25 mouse cellular contexts compared by ENCODE assay signal in the genomic region with DNA sequence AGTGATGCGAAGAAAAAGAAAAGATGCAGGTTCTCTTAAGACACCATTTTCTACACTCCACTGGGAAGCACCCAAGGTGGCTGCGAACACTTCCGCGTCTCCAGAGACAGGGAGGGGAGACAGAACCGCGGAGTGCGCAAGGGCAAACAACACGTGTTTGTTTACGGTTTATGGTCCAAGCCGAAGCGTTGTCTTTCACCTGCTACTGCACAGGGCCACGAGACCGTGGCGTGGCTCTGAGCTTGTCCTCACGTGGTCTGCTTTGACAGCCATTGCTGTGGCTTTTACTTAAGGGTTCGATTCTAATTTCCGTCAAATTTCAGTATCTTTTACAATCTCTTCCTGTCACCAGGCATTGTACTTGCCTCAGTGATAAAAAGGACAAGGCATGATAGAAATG.
DNase-seq lines count a peak whose midpoint lies in the region; ATAC-seq and TF ChIP-seq lines count a peak whose summit lies in the region.
"Had no signal": no experiment of that assay in that cellular context is flagged by ENCODE, and none has a peak within 500 bp of the region (broad histone marks: within the 10 kb centered on the region; RNA-seq: fewer than 3 reads in every experiment).

No protein-coding gene starts in this region.

- no peak overlapping the region for H3K9ac ChIP-seq in forebrain, embryonic 13.5 days
- no peak overlapping the region for H3K9ac ChIP-seq in forebrain, postnatal 0 days
- H3K9ac ChIP-seq in midbrain, embryonic 11.5 days (ENCODE audit: low read length), result no peak overlapping the region
- H3K9ac ChIP-seq in forebrain, embryonic 16.5 days (replicated peaks; ENCODE audit: low read depth, low read length), result no peak overlapping the region
- no peak overlapping the region for H3K9ac ChIP-seq in midbrain, postnatal 0 days (replicated peaks; ENCODE audit: low read length, poor library complexity, severe bottlenecking)
- H3K9ac ChIP-seq: heart, embryonic 15.5 days; limb, embryonic 15.5 days; liver, embryonic 14.5 days; lung, embryonic 15.5 days; stomach, embryonic 15.5 days had no signal

- H3K9me3 ChIP-seq in forebrain, embryonic 13.5 days (replicated peaks), result no peaks in the 10 kb centered on the region
- H3K9me3 ChIP-seq in forebrain, postnatal 0 days (ENCODE audit: low read length), result no peaks in the 10 kb centered on the region
- no peaks in the 10 kb centered on the region for H3K9me3 ChIP-seq in midbrain, embryonic 11.5 days (ENCODE audit: control insufficient read depth, low read length)
- no peaks in the 10 kb centered on the region for H3K9me3 ChIP-seq in midbrain, embryonic 10.5 days (replicated peaks)
- no peaks in the 10 kb centered on the region for H3K9me3 ChIP-seq in forebrain, embryonic 16.5 days (ENCODE audit: control insufficient read depth, low read length)
- no peaks in the 10 kb centered on the region for H3K9me3 ChIP-seq in midbrain, postnatal 0 days (ENCODE audit: low read length)
- H3K9me3 ChIP-seq: heart, embryonic 15.5 days; limb, embryonic 15.5 days; lung, embryonic 15.5 days; stomach, embryonic 15.5 days had no signal

- H3K4me1 ChIP-seq in forebrain, embryonic 13.5 days, result peaks cover 13% of the 10 kb centered on the region
- no peaks in the 10 kb centered on the region; the same call in 1 of the 2 replicates for H3K4me1 ChIP-seq in forebrain, postnatal 0 days (ENCODE audit: insufficient read depth)
- H3K4me1 ChIP-seq in midbrain, embryonic 11.5 days (ENCODE audit: control insufficient read depth, insufficient read depth, low read length), result 0 out of 2 replicates have a peak, but pooled peaks cover 3% of the 10 kb centered on the region
- peaks cover 13% of the 10 kb centered on the region for H3K4me1 ChIP-seq in midbrain, embryonic 10.5 days
- peaks cover 11% of the 10 kb centered on the region for H3K4me1 ChIP-seq in forebrain, embryonic 16.5 days (replicated peaks; ENCODE audit: control insufficient read depth, insufficient read depth, low read length)
- H3K4me1 ChIP-seq in midbrain, postnatal 0 days (ENCODE audit: insufficient read depth, low read length), result no peaks in the 10 kb centered on the region
- H3K4me1 ChIP-seq: heart, embryonic 15.5 days; stomach, embryonic 15.5 days had no signal

- ATAC-seq in forebrain, embryonic 13.5 days, result peak; percentile 21; the same call in 1 of the 2 replicates
- ATAC-seq in forebrain, postnatal 0 days, result no peak
- peak; percentile 30; the same call in 1 of the 2 replicates for ATAC-seq in midbrain, embryonic 11.5 days (ENCODE audit: low FRiP score)
- peak; percentile 45 for ATAC-seq in forebrain, embryonic 16.5 days
- ATAC-seq in midbrain, postnatal 0 days (ENCODE audit: low FRiP score), result 0 out of 2 replicates have a peak, but pooled peaks have one; percentile 38
- ATAC-seq: CD4-positive, CD25-positive, alpha-beta regulatory T cell, adult 4 months; inflammation-experienced regulatory T-cells, adult 6 months had no signal

- 0 out of 2 replicates have a peak, but pooled peaks cover 3% of the 10 kb centered on the region for H3K27me3 ChIP-seq in forebrain, embryonic 13.5 days
- H3K27me3 ChIP-seq in forebrain, postnatal 0 days (ENCODE audit: insufficient read depth, low read length), result no peaks in the 10 kb centered on the region
- no peaks in the 10 kb centered on the region for H3K27me3 ChIP-seq in midbrain, embryonic 11.5 days (ENCODE audit: control insufficient read depth, insufficient read depth, low read length)
- H3K27me3 ChIP-seq in midbrain, embryonic 10.5 days (ENCODE audit: low read depth, poor library complexity, severe bottlenecking), result no peaks in the 10 kb centered on the region
- H3K27me3 ChIP-seq in forebrain, embryonic 16.5 days (replicated peaks; ENCODE audit: control insufficient read depth, insufficient read depth, low read length), result no peaks in the 10 kb centered on the region
- no peaks in the 10 kb centered on the region for H3K27me3 ChIP-seq in midbrain, postnatal 0 days (ENCODE audit: insufficient read depth, low read length)
- H3K27me3 ChIP-seq: heart, embryonic 15.5 days; limb, embryonic 15.5 days; lung, embryonic 15.5 days; stomach, embryonic 15.5 days had no signal

- 82% methylated on average over 17 of the region's 17 CpGs for WGBS in forebrain, embryonic 13.5 days
- 80% methylated on average over 17 of the region's 17 CpGs for WGBS in forebrain, postnatal 0 days
- WGBS in midbrain, embryonic 11.5 days, result 90% methylated on average over 17 of the region's 17 CpGs
- WGBS in midbrain, embryonic 10.5 days, result 94% methylated on average over 17 of the region's 17 CpGs
- WGBS in forebrain, embryonic 16.5 days, result 81% methylated on average over 17 of the region's 17 CpGs
- WGBS in midbrain, postnatal 0 days, result 80% methylated on average over 17 of the region's 17 CpGs

- no peak overlapping the region for H3K4me2 ChIP-seq in forebrain, embryonic 13.5 days
- no peak overlapping the region for H3K4me2 ChIP-seq in forebrain, postnatal 0 days (ENCODE audit: low read depth)
- no peak overlapping the region for H3K4me2 ChIP-seq in midbrain, embryonic 11.5 days
- H3K4me2 ChIP-seq in forebrain, embryonic 16.5 days (ENCODE audit: low read length), result no peak overlapping the region
- no peak overlapping the region for H3K4me2 ChIP-seq in midbrain, postnatal 0 days (ENCODE audit: low read depth, low read length, poor library complexity, severe bottlenecking)
- H3K4me2 ChIP-seq: heart, embryonic 15.5 days; limb, embryonic 15.5 days; stomach, embryonic 15.5 days had no signal

- no peaks in the 10 kb centered on the region for H3K36me3 ChIP-seq in forebrain, embryonic 13.5 days (ENCODE audit: poor library complexity, severe bottlenecking)
- no peaks in the 10 kb centered on the region for H3K36me3 ChIP-seq in forebrain, postnatal 0 days (ENCODE audit: insufficient read depth)
- H3K36me3 ChIP-seq in midbrain, embryonic 11.5 days (ENCODE audit: control insufficient read depth, insufficient read depth, low read length), result no peaks in the 10 kb centered on the region
- H3K36me3 ChIP-seq in midbrain, embryonic 10.5 days, result no peaks in the 10 kb centered on the region
- no peaks in the 10 kb centered on the region for H3K36me3 ChIP-seq in forebrain, embryonic 16.5 days (ENCODE audit: control insufficient read depth, insufficient read depth)
- no peaks in the 10 kb centered on the region for H3K36me3 ChIP-seq in midbrain, postnatal 0 days (ENCODE audit: insufficient read depth, low read length)
- H3K36me3 ChIP-seq: heart, embryonic 15.5 days; limb, embryonic 15.5 days; lung, embryonic 15.5 days; stomach, embryonic 15.5 days had no signal

- DNase-seq in forebrain, postnatal 0 days, result no peak
- DNase-seq in midbrain, embryonic 11.5 days (ENCODE audit: low spot score, missing footprints), result no peak
- no peak for DNase-seq in midbrain, embryonic 10.5 days (ENCODE audit: low spot score)
- DNase-seq in midbrain, postnatal 0 days (ENCODE audit: low spot score), result no peak
- no peak for DNase-seq in thymus, postnatal 0 days (ENCODE audit: low spot score)
- DNase-seq in neural tube, embryonic 10.5 days (ENCODE audit: extremely low spot score, low spot score), result no peak
- DNase-seq: adrenal gland, adult 2 months; cerebellum, adult 11-12 months; cerebellum, postnatal 10 days; gastrocnemius, postnatal 36 days; heart, postnatal 4 days; kidney, adult 2 months; kidney, postnatal 14 days; left cerebral cortex, postnatal 4 days; lung, postnatal 4 days had no signal

- no peak for TF ChIP-seq CTCF in forebrain, postnatal 0 days (IDR thresholded peaks at IDR 0.05; ENCODE audit: low read depth)
- no peak for TF ChIP-seq CTCF in midbrain, postnatal 0 days (IDR thresholded peaks at IDR 0.05)

- H3K27ac ChIP-seq in forebrain, embryonic 13.5 days, result no peak overlapping the region
- no peak overlapping the region for H3K27ac ChIP-seq in forebrain, postnatal 0 days (ENCODE audit: low read depth, low read length)
- 0 out of 2 replicates have a peak overlapping the region, but pooled peaks have one; percentile 5 for H3K27ac ChIP-seq in midbrain, embryonic 11.5 days (ENCODE audit: low read depth, low read length)
- H3K27ac ChIP-seq in midbrain, embryonic 10.5 days (replicated peaks), result no peak overlapping the region
- H3K27ac ChIP-seq in forebrain, embryonic 16.5 days (ENCODE audit: low read length), result no peak overlapping the region
- H3K27ac ChIP-seq in midbrain, postnatal 0 days (ENCODE audit: low read depth, low read length), result no peak overlapping the region
- H3K27ac ChIP-seq: heart, embryonic 15.5 days; limb, embryonic 15.5 days; liver, embryonic 14.5 days; lung, embryonic 15.5 days; stomach, embryonic 15.5 days had no signal

- no peak overlapping the region for H3K4me3 ChIP-seq in forebrain, embryonic 13.5 days
- H3K4me3 ChIP-seq in forebrain, postnatal 0 days (ENCODE audit: low read depth, low read length), result no peak overlapping the region
- no peak overlapping the region for H3K4me3 ChIP-seq in midbrain, embryonic 11.5 days (ENCODE audit: low read depth, low read length)
- no peak overlapping the region for H3K4me3 ChIP-seq in midbrain, embryonic 10.5 days
- no peak overlapping the region for H3K4me3 ChIP-seq in forebrain, embryonic 16.5 days (replicated peaks; ENCODE audit: low read length)
- H3K4me3 ChIP-seq in midbrain, postnatal 0 days (ENCODE audit: low read depth, low read length), result no peak overlapping the region
- H3K4me3 ChIP-seq: heart, embryonic 15.5 days; limb, embryonic 15.5 days; lung, embryonic 15.5 days; myocyte; stomach, embryonic 15.5 days had no signal
